Mouse (Mus musculus): ENCODE measurements around the gene Matk. TPM values are rescaled to one million over a fixed set of nuclear protein-coding genes. Genes with fewer than 3 reads are reported as not detected.

Gene Matk
- total and polyA plus RNA-seq, 3 experiments: 0.23 to 1.0 TPM; not detected in 1

GRCm38 (mm10) chr10:81299585-81300351 lies 47.0 kb downstream of the Matk start:
- Histone ChIP-seq H3K27me3 (ENCODE audit: control insufficient read depth in 1 of 2, insufficient read depth in 2 of 2, low read length in 2 of 2) (no peaks in the 10 kb centered on the region), H3K4me3 (ENCODE audit: control insufficient read depth in 1 of 2, insufficient read depth in 1 of 2, low read depth in 2 of 2, low read length in 2 of 2) (no peak overlapping the region), H3K4me1 (ENCODE audit: control insufficient read depth in 1 of 2, insufficient read depth in 2 of 2, low read length in 2 of 2) (peaks cover 1 to 10% of the 10 kb centered on the region in 2 experiments; a peak in 3 of 4 replicates), H3K9me3 (replicated peaks; ENCODE audit: insufficient read depth, low read length) (no peaks in the 10 kb centered on the region), H3K79me2 (ENCODE audit: control insufficient read depth, insufficient read depth, low read length, poor library complexity) (peaks cover 61% of the 10 kb centered on the region), H3K9ac (ENCODE audit: control insufficient read depth, low read depth, low read length, poor library complexity, severe bottlenecking) (no peak overlapping the region), H3K36me3 (ENCODE audit: control insufficient read depth in 1 of 2, insufficient read depth in 2 of 2, low read length in 2 of 2) (peaks cover 0 to 1% of the 10 kb centered on the region in 2 experiments; a peak in 1 of 4 replicates), H3K27ac (ENCODE audit: control insufficient read depth, low read depth, low read length) (no peak overlapping the region)
- TF ChIP-seq POLR2AphosphoS2 (IDR thresholded peaks at IDR 0.05; ENCODE audit: low read length) (no peak), TCF12 (IDR thresholded peaks at IDR 0.05; ENCODE audit: low read depth, low read length) (no peak), MXI1 (IDR thresholded peaks at IDR 0.05; ENCODE audit: low read depth, low read length) (no peak), ZMIZ1 (IDR thresholded peaks at IDR 0.05; ENCODE audit: low read depth, low read length) (no peak), ZC3H11A (IDR thresholded peaks at IDR 0.05; ENCODE audit: low read depth, low read length) (no peak), TBP (IDR thresholded peaks at IDR 0.05; ENCODE audit: low read depth, low read length) (no peak), TAL1 (IDR thresholded peaks at IDR 0.05; ENCODE audit: low read length) (no peak), CHD2 (IDR thresholded peaks at IDR 0.05; ENCODE audit: low read length) (no peak), CTCF (IDR thresholded peaks at IDR 0.05 in 2 of 3, conservative IDR thresholded peaks at IDR 0.05 in 1 of 3; ENCODE audit: control insufficient read depth in 1 of 3, insufficient read depth in 1 of 3, low read depth in 2 of 3, low read length in 3 of 3, poor library complexity in 1 of 3, severe bottlenecking in 1 of 3) (no peak), E2F4 (IDR thresholded peaks at IDR 0.05; ENCODE audit: borderline replicate concordance, low read depth, low read length) (no peak), KAT2A (conservative IDR thresholded peaks at IDR 0.05; ENCODE audit: low read depth, low read length) (no peak), MAFK (IDR thresholded peaks at IDR 0.05; ENCODE audit: borderline replicate concordance, low read depth, low read length) (no peak)
- DNase-seq (ENCODE audit: low read depth, low spot score): no peak

- Histone ChIP-seq H3K79me2 (ENCODE audit: control insufficient read depth, insufficient read depth, low read length, poor library complexity) (peaks cover 54% of the 10 kb centered on the region), H3K9me3 (replicated peaks; ENCODE audit: insufficient read depth, low read length) (no peaks in the 10 kb centered on the region)
- TF ChIP-seq CTCF (IDR thresholded peaks at IDR 0.05 in 2 of 3, conservative IDR thresholded peaks at IDR 0.05 in 1 of 3; ENCODE audit: control insufficient read depth in 1 of 3, insufficient read depth in 1 of 3, low read depth in 2 of 3, low read length in 3 of 3, poor library complexity in 1 of 3, severe bottlenecking in 1 of 3) (no peak), HCFC1 (IDR thresholded peaks at IDR 0.05; ENCODE audit: low read depth, low read length) (no peak), ZC3H11A (IDR thresholded peaks at IDR 0.05; ENCODE audit: low read depth, low read length) (no peak), TBP (IDR thresholded peaks at IDR 0.05; ENCODE audit: low read depth, low read length) (no peak), MAX (IDR thresholded peaks at IDR 0.05; ENCODE audit: low read length) (no peak), EP300 (IDR thresholded peaks at IDR 0.05; ENCODE audit: low read depth in 1 of 2, low read length in 2 of 2) (no peak), ZMIZ1 (IDR thresholded peaks at IDR 0.05; ENCODE audit: low read depth, low read length) (no peak), KAT2A (conservative IDR thresholded peaks at IDR 0.05; ENCODE audit: low read depth, low read length) (no peak), TAL1 (IDR thresholded peaks at IDR 0.05; ENCODE audit: low read length) (no peak), CHD1 (IDR thresholded peaks at IDR 0.05; ENCODE audit: low read depth, low read length) (no peak), ZKSCAN1 (IDR thresholded peaks at IDR 0.05; ENCODE audit: low read depth, low read length) (no peak), MAFK (IDR thresholded peaks at IDR 0.05; ENCODE audit: borderline replicate concordance, low read depth, low read length) (no peak)
Observed at GRCm38 (mm10) chr10:81300352-81300907, 47.7 kb downstream of the Matk start.

More at GRCm38 (mm10) chr10:81300352-81300907, 47.7 kb downstream of the Matk start:
- Histone ChIP-seq H3K4me3 (ENCODE audit: control insufficient read depth in 1 of 2, insufficient read depth in 1 of 2, low read depth in 2 of 2, low read length in 2 of 2) (no peak overlapping the region), H3K36me3 (ENCODE audit: control insufficient read depth in 1 of 2, insufficient read depth in 2 of 2, low read length in 2 of 2) (no peaks in the 10 kb centered on the region), H3K4me1 (ENCODE audit: control insufficient read depth in 1 of 2, insufficient read depth in 2 of 2, low read length in 2 of 2) (peaks cover 0 to 4% of the 10 kb centered on the region in 2 experiments; a peak in 1 of 4 replicates), H3K9ac (ENCODE audit: control insufficient read depth, low read depth, low read length, poor library complexity, severe bottlenecking) (no peak overlapping the region), H3K27ac (ENCODE audit: control insufficient read depth, low read depth, low read length) (no peak overlapping the region), H3K27me3 (ENCODE audit: control insufficient read depth in 1 of 2, insufficient read depth in 2 of 2, low read length in 2 of 2) (no peaks in the 10 kb centered on the region)
- DNase-seq (ENCODE audit: low read depth, low spot score): no peak
